Mouse (Mus musculus): ENCODE data around the gene Sdk1. TPM values are rescaled to one million over a fixed set of nuclear protein-coding genes. Genes with fewer than 3 reads are reported as not detected.

The Sdk1 gene
- total and polyA plus RNA-seq, 2 experiments from 2014 or later: 2.2 to 58.4 TPM

DNA sequence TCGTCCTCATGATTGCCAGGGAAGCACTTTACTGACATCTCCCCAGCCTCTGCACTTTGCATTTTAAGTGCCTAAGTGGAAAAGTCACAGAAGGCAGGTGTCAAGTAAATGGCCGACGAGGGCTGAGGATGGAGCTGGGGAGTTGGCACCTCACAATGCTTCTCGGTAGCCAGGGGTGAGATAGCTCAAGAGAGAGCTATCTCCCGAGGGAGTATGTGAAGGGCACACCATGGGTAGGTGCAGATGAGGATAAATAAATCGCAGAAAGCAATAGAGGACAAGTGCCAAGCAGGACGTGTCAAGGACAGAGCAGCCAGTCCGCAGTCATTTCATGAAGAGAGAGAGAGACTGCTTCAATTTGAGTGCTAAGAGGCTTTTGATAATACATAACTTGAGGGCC lies 655.1 kb downstream of the Sdk1 start:
- no peak for TF ChIP-seq CTCF (IDR thresholded peaks at IDR 0.05; ENCODE audit: low read depth)
- no peak for ATAC-seq
- no peak overlapping the region for H3K9ac ChIP-seq (replicated peaks; ENCODE audit: low read length)
- no peak overlapping the region for H3K4me2 ChIP-seq (ENCODE audit: low read depth, low read length)
- no peak for DNase-seq (ENCODE audit: low spot score)
- H3K4me3 ChIP-seq (ENCODE audit: low read length): no peak overlapping the region
- H3K4me1 ChIP-seq (ENCODE audit: insufficient read depth, low read length): no peaks in the 10 kb centered on the region
- no peak overlapping the region for H3K27ac ChIP-seq
- 0 out of 2 replicates have a peak, but pooled peaks cover 3% of the 10 kb centered on the region for H3K9me3 ChIP-seq (ENCODE audit: low read length)
- 81% methylated on average over 8 of the region's 8 CpGs for WGBS
- no peaks in the 10 kb centered on the region for H3K36me3 ChIP-seq (ENCODE audit: insufficient read depth, low read length)
- no peaks in the 10 kb centered on the region for H3K27me3 ChIP-seq (ENCODE audit: insufficient read depth, low read length)

DNA sequence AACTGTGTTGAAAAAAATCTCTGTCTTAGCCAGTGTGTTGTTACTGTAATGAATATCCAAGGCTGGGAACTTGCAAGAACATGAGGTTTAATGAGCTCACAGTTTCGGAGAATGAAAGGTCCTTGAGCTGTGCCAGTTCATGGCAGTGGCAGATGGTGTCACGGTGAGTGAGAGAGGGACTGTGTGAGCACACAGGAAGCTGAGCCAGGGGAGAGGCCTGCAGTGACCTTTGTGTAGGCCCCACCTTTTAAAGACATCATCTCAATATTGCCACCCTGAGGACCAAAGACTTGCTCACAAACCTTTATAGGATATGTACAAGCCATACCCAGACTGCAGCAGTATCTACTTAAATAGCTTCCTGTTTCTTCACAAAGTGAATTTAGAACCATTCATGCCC lies 656.2 kb downstream of the Sdk1 start:
- DNase-seq (ENCODE audit: low spot score): no peak
- TF ChIP-seq CTCF (IDR thresholded peaks at IDR 0.05; ENCODE audit: low read depth): no peak
- H3K4me1 ChIP-seq (ENCODE audit: insufficient read depth, low read length): peaks cover 2% of the 10 kb centered on the region; the same call in 1 of the 2 replicates
- no peaks in the 10 kb centered on the region for H3K36me3 ChIP-seq (ENCODE audit: insufficient read depth, low read length)
- H3K27ac ChIP-seq: no peak overlapping the region
- H3K9me3 ChIP-seq (ENCODE audit: low read length): 0 out of 2 replicates have a peak, but pooled peaks cover 3% of the 10 kb centered on the region
- no peak overlapping the region for H3K4me3 ChIP-seq (ENCODE audit: low read length)
- no peak overlapping the region for H3K9ac ChIP-seq (replicated peaks; ENCODE audit: low read length)
- H3K27me3 ChIP-seq (ENCODE audit: insufficient read depth, low read length): no peaks in the 10 kb centered on the region
- H3K4me2 ChIP-seq (ENCODE audit: low read depth, low read length): no peak overlapping the region
- no peak for ATAC-seq
- 59% methylated on average over 2 of the region's 2 CpGs for WGBS

DNA sequence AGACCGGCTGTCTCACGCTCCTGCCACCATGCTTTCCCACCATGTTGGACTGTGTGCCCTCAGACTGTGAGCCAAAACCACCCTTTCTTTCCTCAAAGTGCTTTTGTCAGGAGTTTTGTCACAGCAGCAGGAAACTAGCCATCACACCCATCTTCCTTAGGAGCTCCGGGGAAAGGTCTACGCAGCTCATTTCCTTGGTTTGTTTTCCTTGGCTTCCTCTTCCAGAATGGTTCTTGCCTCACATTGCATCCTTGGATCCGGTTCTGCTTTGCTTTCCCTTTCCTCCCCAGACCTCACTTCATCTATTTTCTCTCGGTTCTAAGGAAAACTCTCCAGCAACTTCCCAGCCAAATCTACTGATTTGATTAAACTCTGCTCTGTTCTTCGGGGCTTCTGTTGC lies 658.5 kb downstream of the Sdk1 start:
- DNase-seq (ENCODE audit: low spot score): no peak
- Histone ChIP-seq H3K9me3 (ENCODE audit: low read length) (0 out of 2 replicates have a peak, but pooled peaks cover 3% of the 10 kb centered on the region), H3K27me3 (ENCODE audit: insufficient read depth, low read length) (no peaks in the 10 kb centered on the region), H3K9ac (replicated peaks; ENCODE audit: low read length) (no peak overlapping the region), H3K4me1 (ENCODE audit: insufficient read depth, low read length) (peaks cover 7% of the 10 kb centered on the region; the same call in 1 of the 2 replicates), H3K36me3 (ENCODE audit: insufficient read depth, low read length) (no peaks in the 10 kb centered on the region), H3K4me3 (ENCODE audit: low read length) (no peak overlapping the region), H3K4me2 (ENCODE audit: low read depth, low read length) (no peak overlapping the region), H3K27ac (no peak overlapping the region)
- no peak for ATAC-seq
- 74% methylated on average over 7 of the region's 7 CpGs for WGBS
- no peak for TF ChIP-seq CTCF (IDR thresholded peaks at IDR 0.05; ENCODE audit: low read depth)

DNA sequence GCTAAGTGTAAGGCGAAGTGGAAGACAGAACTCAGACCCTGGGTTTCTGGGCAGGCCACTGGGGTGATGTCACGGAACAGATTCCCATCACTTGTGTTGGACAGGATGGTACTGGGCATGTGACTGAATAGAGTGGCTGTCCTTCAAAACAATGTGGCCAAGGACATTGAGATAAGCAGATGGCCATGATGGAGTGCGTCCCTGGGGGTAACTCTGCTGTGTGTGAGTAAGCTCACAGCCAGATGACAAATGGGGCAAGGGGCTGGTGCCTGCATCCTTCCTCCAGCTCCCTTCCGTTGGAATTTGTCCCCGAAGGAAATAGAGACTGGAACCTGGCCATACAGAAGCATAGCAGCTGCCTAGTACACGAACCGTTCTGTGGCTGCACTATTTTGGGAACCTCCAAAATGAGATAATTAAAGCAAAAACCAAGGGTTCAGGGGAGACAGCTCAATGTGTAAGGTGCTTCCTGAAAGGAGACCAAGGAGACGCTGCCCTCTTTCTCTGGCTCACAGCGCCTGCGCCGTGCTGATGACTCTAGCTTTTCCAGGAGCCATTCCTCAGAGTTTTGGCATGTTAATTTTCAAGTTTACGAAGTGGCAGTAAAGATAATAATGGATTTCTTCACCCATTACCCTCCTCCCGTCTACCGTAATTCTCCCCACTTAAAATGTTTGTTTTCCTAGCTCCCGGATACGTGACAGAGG lies 661.4 kb downstream of the Sdk1 start:
- H3K27me3 ChIP-seq (ENCODE audit: insufficient read depth, low read length): no peaks in the 10 kb centered on the region
- no peak overlapping the region for H3K27ac ChIP-seq
- 63% methylated on average over 16 of the region's 16 CpGs for WGBS
- 0 out of 2 replicates have a peak, but pooled peaks have one; percentile 5 for TF ChIP-seq CTCF (IDR thresholded peaks at IDR 0.05; ENCODE audit: low read depth)
- no peak overlapping the region for H3K9ac ChIP-seq (replicated peaks; ENCODE audit: low read length)
- H3K4me3 ChIP-seq (ENCODE audit: low read length): no peak overlapping the region
- DNase-seq (ENCODE audit: low spot score): no peak
- no peaks in the 10 kb centered on the region for H3K36me3 ChIP-seq (ENCODE audit: insufficient read depth, low read length)
- no peak for ATAC-seq
- no peak overlapping the region for H3K4me2 ChIP-seq (ENCODE audit: low read depth, low read length)
- 0 out of 2 replicates have a peak, but pooled peaks cover 3% of the 10 kb centered on the region for H3K9me3 ChIP-seq (ENCODE audit: low read length)
- peaks cover 7% of the 10 kb centered on the region; the same call in 1 of the 2 replicates for H3K4me1 ChIP-seq (ENCODE audit: insufficient read depth, low read length)

DNA sequence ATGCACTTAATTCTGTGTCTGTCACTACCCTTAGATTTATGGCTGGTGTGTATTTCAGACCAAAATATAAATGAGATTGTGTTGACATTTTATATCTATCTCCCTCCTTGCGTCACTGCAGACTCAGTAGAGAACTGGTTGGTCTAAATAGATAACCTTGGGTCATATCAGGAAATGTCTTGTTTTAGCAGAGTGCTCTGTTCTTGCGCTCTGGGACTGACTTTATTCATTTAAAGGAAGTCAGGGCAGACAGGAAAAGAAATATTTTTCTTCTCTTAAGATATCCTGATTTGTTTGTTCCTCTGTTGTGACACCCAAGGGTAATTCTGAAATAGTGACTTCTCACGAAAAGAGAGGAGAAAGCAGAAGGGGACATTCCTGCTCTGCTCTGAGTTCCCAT lies 669.2 kb downstream of the Sdk1 start:
- H3K36me3 ChIP-seq (ENCODE audit: insufficient read depth, low read length): no peaks in the 10 kb centered on the region
- 82% methylated on average over 3 of the region's 3 CpGs for WGBS
- no peak overlapping the region for H3K27ac ChIP-seq
- ATAC-seq (no peak), DNase-seq (ENCODE audit: low spot score) (no peak)
- no peaks in the 10 kb centered on the region for H3K27me3 ChIP-seq (ENCODE audit: insufficient read depth, low read length)
- H3K4me1 ChIP-seq (ENCODE audit: insufficient read depth, low read length): no peaks in the 10 kb centered on the region
- no peak overlapping the region for H3K4me3 ChIP-seq (ENCODE audit: low read length)
- no peaks in the 10 kb centered on the region for H3K9me3 ChIP-seq (ENCODE audit: low read length)
- no peak for TF ChIP-seq CTCF (IDR thresholded peaks at IDR 0.05; ENCODE audit: low read depth)
- H3K4me2 ChIP-seq (ENCODE audit: low read depth, low read length): no peak overlapping the region
- H3K9ac ChIP-seq (replicated peaks; ENCODE audit: low read length): no peak overlapping the region

DNA sequence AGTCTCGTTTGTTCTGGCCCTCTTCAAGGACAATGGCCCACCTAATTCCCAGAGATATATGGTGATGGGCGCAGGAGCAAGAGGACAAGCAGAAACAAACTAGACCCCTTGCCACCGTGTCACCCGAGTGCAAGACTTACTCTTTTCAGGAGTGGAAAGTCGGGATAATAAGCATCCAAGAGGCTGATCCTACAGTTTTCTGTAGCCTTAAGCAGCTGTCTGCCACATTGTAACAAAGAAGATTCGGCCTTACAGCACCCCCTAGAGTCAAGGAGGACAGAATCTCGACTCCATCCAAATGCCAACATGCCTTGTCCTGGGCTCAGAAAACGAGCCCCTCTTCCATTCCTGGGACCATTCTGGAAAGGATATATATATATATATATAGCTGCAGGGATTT lies 669.6 kb downstream of the Sdk1 start:
- no peaks in the 10 kb centered on the region for H3K4me1 ChIP-seq (ENCODE audit: insufficient read depth, low read length)
- H3K27me3 ChIP-seq (ENCODE audit: insufficient read depth, low read length): no peaks in the 10 kb centered on the region
- no peak overlapping the region for H3K4me3 ChIP-seq (ENCODE audit: low read length)
- no peak overlapping the region for H3K9ac ChIP-seq (replicated peaks; ENCODE audit: low read length)
- no peak overlapping the region for H3K27ac ChIP-seq
- peak; percentile 23 for TF ChIP-seq CTCF (IDR thresholded peaks at IDR 0.05; ENCODE audit: low read depth)
- no peaks in the 10 kb centered on the region for H3K36me3 ChIP-seq (ENCODE audit: insufficient read depth, low read length)
- H3K9me3 ChIP-seq (ENCODE audit: low read length): no peaks in the 10 kb centered on the region
- DNase-seq (ENCODE audit: low spot score): no peak
- no peak overlapping the region for H3K4me2 ChIP-seq (ENCODE audit: low read depth, low read length)
- no peak for ATAC-seq
- WGBS: 62% methylated on average over 8 of the region's 8 CpGs

DNA sequence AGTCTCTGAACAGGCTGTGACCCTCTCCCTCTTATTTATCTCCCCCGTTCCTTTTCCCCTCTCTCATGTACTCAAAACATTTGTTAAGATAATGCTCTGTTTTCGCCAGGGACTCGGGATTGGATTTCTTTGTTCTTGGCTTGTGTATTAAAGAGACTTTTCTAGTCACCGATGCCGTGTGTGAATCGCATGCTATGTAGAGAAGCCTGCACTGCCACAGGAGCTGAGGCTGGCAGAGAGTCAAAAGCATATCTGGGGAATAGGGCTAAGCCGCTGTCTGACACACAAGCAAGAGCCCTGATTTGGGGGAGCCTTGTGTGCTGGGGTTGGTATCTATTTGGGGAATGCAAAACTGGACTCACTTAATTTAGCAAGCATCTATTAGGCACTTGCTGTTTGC lies 671.6 kb downstream of the Sdk1 start:
- no peaks in the 10 kb centered on the region for H3K27me3 ChIP-seq (ENCODE audit: insufficient read depth, low read length)
- H3K4me2 ChIP-seq (ENCODE audit: low read depth, low read length): no peak overlapping the region
- no peaks in the 10 kb centered on the region for H3K4me1 ChIP-seq (ENCODE audit: insufficient read depth, low read length)
- 37% methylated on average over 7 of the region's 7 CpGs for WGBS
- H3K4me3 ChIP-seq (ENCODE audit: low read length): no peak overlapping the region
- TF ChIP-seq CTCF (IDR thresholded peaks at IDR 0.05; ENCODE audit: low read depth): no peak
- DNase-seq (ENCODE audit: low spot score) (peak; percentile 33), ATAC-seq (no peak)
- no peaks in the 10 kb centered on the region for H3K9me3 ChIP-seq (ENCODE audit: low read length)
- H3K9ac ChIP-seq (replicated peaks; ENCODE audit: low read length): no peak overlapping the region
- no peaks in the 10 kb centered on the region for H3K36me3 ChIP-seq (ENCODE audit: insufficient read depth, low read length)
- H3K27ac ChIP-seq: no peak overlapping the region

Measured in hindbrain, postnatal 0 days (tissue).